Mouse (Mus musculus): ENCODE measurements around the gene Olfr583. TPM values are rescaled to one million over a fixed set of nuclear protein-coding genes. Genes with fewer than 3 reads are reported as not detected.

Olfr583 gene
- total RNA-seq (2021), result not detected

GRCm38 (mm10) chr7:103051000-103051399 lies at the start of gene Olfr583:
TSS of gene Olfr583 (plus strand) at chr7:103051300.
- intact Hi-C loops (cut with DNase I), result no loop called here

GRCm38 (mm10) chr7:103037724-103038123 lies 13.4 kb upstream of the Olfr583 start, which contains the start of gene Olfr582:
TSS of gene Olfr582 (plus strand) at chr7:103038024.
- DNase-seq, result no peak
- intact Hi-C loops (cut with DNase I), result no loop called here

More at GRCm38 (mm10) chr7:103051000-103051399, at the start of gene Olfr583:
- no peak for DNase-seq

DNA sequence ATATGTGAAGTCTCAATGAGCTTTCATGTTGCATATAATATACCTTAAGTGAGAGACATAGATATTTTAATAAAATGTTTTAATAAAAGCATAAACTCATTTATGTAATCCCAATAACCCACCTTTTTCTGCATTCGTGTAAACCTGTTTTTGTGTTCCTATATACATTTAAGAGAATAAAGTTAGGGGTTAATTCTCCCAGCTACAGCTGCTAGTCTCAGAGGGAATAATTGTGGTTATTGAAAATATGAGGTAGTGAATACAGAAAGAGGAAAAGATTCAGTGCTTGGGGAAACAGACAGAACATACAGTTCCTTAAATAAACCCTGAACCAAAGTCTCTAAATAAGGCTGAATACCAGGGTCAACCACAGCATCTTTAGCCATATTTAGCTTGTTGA lies 30.5 kb downstream of the Olfr583 start, which contains the start of gene Olfr584:
Olfr584 (plus strand) TSS at position 301 of the 400 bp plus-strand sequence.
- DNase-seq, result no peak
- intact Hi-C loops (cut with DNase I), result no loop called here

- no peak for DNase-seq
- intact Hi-C loops (cut with DNase I), result no loop called here
These were observed 46.3 kb downstream of the Olfr583 start, which contains the start of gene Olfr585 for GRCm38 (mm10) chr7:103097420-103097819. TSS of gene Olfr585 (plus strand) at chr7:103097720.

Other genes starting within 250 kb of the Olfr583 start
- gene Olfr564, start 247.8 kb upstream of the Olfr583 start, total RNA-seq (2021), result not detected
- gene Olfr566, start 192.5 kb upstream of the Olfr583 start, total RNA-seq (2021), result not detected
- not detected for gene Olfr568, start 174.2 kb upstream of the Olfr583 start, total RNA-seq (2021)
- gene Olfr569, start 160.4 kb upstream of the Olfr583 start, total RNA-seq (2021), result not detected
- gene Olfr570, start 156.7 kb upstream of the Olfr583 start, total RNA-seq (2021), result not detected
- gene Olfr571, start 133.8 kb upstream of the Olfr583 start, total RNA-seq (2021), result not detected
- not detected for gene Olfr572, start 126.9 kb upstream of the Olfr583 start, total RNA-seq (2021)
- gene Olfr573-ps1, start 108.7 kb upstream of the Olfr583 start, total RNA-seq (2021), result not detected
- not detected for gene Olfr574, start 102.8 kb upstream of the Olfr583 start, total RNA-seq (2021)
- gene Olfr575, start 92.5 kb upstream of the Olfr583 start, total RNA-seq (2021), result not detected
- gene Olfr576, start 88.6 kb upstream of the Olfr583 start, total RNA-seq (2021), result not detected
- gene Olfr577, start 75.4 kb upstream of the Olfr583 start, total RNA-seq (2021), result not detected
- gene Olfr578, start 62.0 kb upstream of the Olfr583 start, total RNA-seq (2021), result not detected
- not detected for gene Olfr582, start 13.3 kb upstream of the Olfr583 start, total RNA-seq (2021)
- not detected for gene Olfr584, start 30.6 kb downstream of the Olfr583 start, total RNA-seq (2021)
- gene Olfr585, start 46.4 kb downstream of the Olfr583 start, total RNA-seq (2021), result not detected
- gene Olfr586, start 74.3 kb downstream of the Olfr583 start, total RNA-seq (2021), result not detected
- gene Olfr588-ps1, start 89.6 kb downstream of the Olfr583 start, total RNA-seq (2021), result not detected
- not detected for gene Olfr589, start 105.1 kb downstream of the Olfr583 start, total RNA-seq (2021)
- not detected for gene Olfr591, start 127.0 kb downstream of the Olfr583 start, total RNA-seq (2021)
- gene Olfr592, start 133.5 kb downstream of the Olfr583 start, total RNA-seq (2021), result not detected
- not detected for gene Olfr593, start 160.6 kb downstream of the Olfr583 start, total RNA-seq (2021)
- not detected for gene Olfr594, start 165.7 kb downstream of the Olfr583 start, total RNA-seq (2021)
- gene Usp17ld, start 201.2 kb downstream of the Olfr583 start, total RNA-seq (2021), result not detected